In the genomic region with DNA sequence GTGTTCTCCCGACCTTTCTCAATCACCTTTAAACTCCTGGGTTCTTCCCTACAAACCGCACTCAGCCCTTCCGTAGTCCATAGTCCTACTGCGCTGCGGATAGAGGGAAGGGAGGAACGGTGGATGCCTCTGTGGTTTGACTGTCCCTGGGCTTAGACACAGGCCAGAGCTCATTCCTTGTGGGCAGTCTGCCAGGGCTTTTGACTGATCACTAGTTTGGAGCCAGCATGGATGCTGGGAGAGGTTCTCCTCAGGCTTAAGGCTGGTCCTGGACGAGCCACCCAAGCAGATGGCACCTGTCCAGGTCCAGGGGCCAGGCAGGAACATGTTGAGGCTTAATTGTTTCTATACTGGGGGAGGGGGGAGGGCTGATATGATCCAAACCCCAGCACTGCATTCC, we compare ENCODE assay signal across 10 mouse cellular contexts.
DNase-seq lines count a peak whose midpoint lies in the region; ATAC-seq and TF ChIP-seq lines count a peak whose summit lies in the region.
"Had no signal": no experiment of that assay in that cellular context is flagged by ENCODE, and none has a peak within 500 bp of the region (broad histone marks: within the 10 kb centered on the region; RNA-seq: fewer than 3 reads in every experiment).

No protein-coding gene starts in this region.

- H3K4me2 ChIP-seq in lung, embryonic 14.5 days = no peak overlapping the region
- H3K4me2 ChIP-seq: embryonic facial prominence, embryonic 15.5 days; hindbrain, embryonic 12.5 days had no signal

- DNase-seq in adrenal gland, postnatal 25 days = peak; percentile 55
- DNase-seq in adrenal gland, adult 18-20 months (ENCODE audit: low spot score in 2 of 2) = no peak
- DNase-seq in lung, embryonic 14.5 days = peak; percentile 87
- no peak for DNase-seq in lung, adult 18-20 months
- peak; percentile 79 to 90 for DNase-seq in cerebellum, postnatal 25 days
- peak; percentile 54 for DNase-seq in lung, postnatal 36 days
- no peak for DNase-seq in ovary, postnatal 14 days (ENCODE audit: low spot score)
- DNase-seq in T-cell, adult 2 months (ENCODE audit: low spot score) = no peak

- H3K9me3 ChIP-seq in lung, embryonic 14.5 days (ENCODE audit: low read depth, low read length) = no peaks in the 10 kb centered on the region
- H3K9me3 ChIP-seq: embryonic facial prominence, embryonic 15.5 days; hindbrain, embryonic 12.5 days had no signal

- WGBS in lung, embryonic 14.5 days = 61% methylated on average over 7 of the region's 7 CpGs

- H3K4me1 ChIP-seq in lung, embryonic 14.5 days (ENCODE audit: insufficient read depth) = peaks cover 33% of the 10 kb centered on the region

- H3K9ac ChIP-seq in lung, embryonic 14.5 days = no peak overlapping the region
- H3K9ac ChIP-seq: embryonic facial prominence, embryonic 15.5 days; hindbrain, embryonic 12.5 days had no signal

- ATAC-seq in lung, embryonic 14.5 days (ENCODE audit: insufficient read depth) = peak; percentile 40; the same call in 1 of the 2 replicates

- no peak overlapping the region for H3K4me3 ChIP-seq in lung, embryonic 14.5 days (ENCODE audit: low read depth, low read length)
- H3K4me3 ChIP-seq: embryonic facial prominence, embryonic 15.5 days; hindbrain, embryonic 12.5 days had no signal

- peaks cover under 1% of the 10 kb centered on the region; the same call in 1 of the 2 replicates for H3K36me3 ChIP-seq in lung, embryonic 14.5 days (ENCODE audit: insufficient read depth)
- H3K36me3 ChIP-seq: embryonic facial prominence, embryonic 15.5 days; hindbrain, embryonic 12.5 days had no signal

- no peaks in the 10 kb centered on the region for H3K27me3 ChIP-seq in lung, embryonic 14.5 days (ENCODE audit: insufficient read depth, low read length)
- H3K27me3 ChIP-seq: embryonic facial prominence, embryonic 15.5 days; hindbrain, embryonic 12.5 days had no signal

- no peak for TF ChIP-seq CTCF in lung, embryonic 14.5 days (IDR thresholded peaks at IDR 0.05; ENCODE audit: low read depth)

- H3K27ac ChIP-seq in lung, embryonic 14.5 days (ENCODE audit: low read depth) = no peak overlapping the region
- H3K27ac ChIP-seq: embryonic facial prominence, embryonic 15.5 days; hindbrain, embryonic 12.5 days had no signal

Comparison
In these comparisons a context has a peak if more than half of its experiments do, and no peak if none do; other contexts are left out.
1. DNase-seq: peak in adrenal gland, postnatal 25 days (single experiment), lung, embryonic 14.5 days (single experiment), cerebellum, postnatal 25 days (2 of 2) and lung, postnatal 36 days (single experiment); none in adrenal gland, adult 18-20 months (0 of 2), lung, adult 18-20 months (0 of 2), ovary, postnatal 14 days (single experiment) and T-cell, adult 2 months (single experiment).